24 mouse cellular contexts compared by ENCODE assay signal in the genomic region with DNA sequence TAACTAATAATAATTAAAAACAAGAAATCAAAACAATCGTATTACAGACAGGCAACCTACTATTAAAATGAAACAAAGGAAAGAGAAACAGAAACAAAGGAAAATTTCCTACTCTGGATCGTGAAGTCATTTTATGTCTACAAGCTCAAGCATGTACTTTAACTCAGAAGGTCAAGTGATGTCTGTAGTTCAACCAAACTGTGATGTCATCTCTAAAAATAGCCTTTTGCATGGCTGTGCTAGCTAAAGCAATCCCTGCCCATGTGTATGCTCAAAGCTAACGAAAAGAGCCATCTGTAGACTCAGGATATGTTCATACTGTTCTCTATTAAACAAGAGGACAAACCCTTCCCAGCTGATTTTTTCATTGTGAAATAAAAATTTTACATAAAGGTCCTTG.
DNase-seq lines count a peak whose midpoint lies in the region; ATAC-seq and TF ChIP-seq lines count a peak whose summit lies in the region.
"Had no signal": no experiment of that assay in that cellular context is flagged by ENCODE, and none has a peak within 500 bp of the region (broad histone marks: within the 10 kb centered on the region; RNA-seq: fewer than 3 reads in every experiment).

No protein-coding gene starts in this region.

- TF ChIP-seq EP300 in heart, postnatal 0 days (IDR thresholded peaks at IDR 0.05; ENCODE audit: low read depth), result no peak
- no peak for TF ChIP-seq EP300 in lung, postnatal 0 days (IDR thresholded peaks at IDR 0.05)

- H3K4me2 ChIP-seq in heart, postnatal 0 days (ENCODE audit: low read depth, low read length), result no peak overlapping the region
- H3K4me2 ChIP-seq in lung, postnatal 0 days (replicated peaks; ENCODE audit: low read depth, low read length), result no peak overlapping the region
- H3K4me2 ChIP-seq in kidney, embryonic 16.5 days (replicated peaks; ENCODE audit: low read depth, low read length), result no peak overlapping the region

- H3K27me3 ChIP-seq in heart, postnatal 0 days (ENCODE audit: control insufficient read depth, insufficient read depth, low read length), result no peaks in the 10 kb centered on the region
- H3K27me3 ChIP-seq in lung, postnatal 0 days (replicated peaks; ENCODE audit: insufficient read depth, low read length), result no peaks in the 10 kb centered on the region
- H3K27me3 ChIP-seq in kidney, embryonic 16.5 days (ENCODE audit: insufficient read depth, low read length), result no peaks in the 10 kb centered on the region
- H3K27me3 ChIP-seq: CH12.LX, Patski had no signal

- intact Hi-C loops in heart, postnatal 36 days (cut with DNase I), result no loop called here

- H3K9ac ChIP-seq in heart, postnatal 0 days (replicated peaks; ENCODE audit: low read depth, low read length), result no peak overlapping the region
- H3K9ac ChIP-seq in lung, postnatal 0 days (replicated peaks; ENCODE audit: low read depth), result no peak overlapping the region
- no peak overlapping the region for H3K9ac ChIP-seq in kidney, embryonic 16.5 days (replicated peaks; ENCODE audit: low read length)

- no peaks in the 10 kb centered on the region for H3K36me3 ChIP-seq in heart, postnatal 0 days (replicated peaks; ENCODE audit: control insufficient read depth, insufficient read depth, low read length)
- no peaks in the 10 kb centered on the region for H3K36me3 ChIP-seq in lung, postnatal 0 days (ENCODE audit: insufficient read depth, low read length)
- no peaks in the 10 kb centered on the region for H3K36me3 ChIP-seq in kidney, embryonic 16.5 days (ENCODE audit: insufficient read depth, low read length)
- H3K36me3 ChIP-seq: G1E had no signal

- TF ChIP-seq CTCF in heart, postnatal 0 days (IDR thresholded peaks at IDR 0.05; ENCODE audit: low read depth), result no peak
- TF ChIP-seq CTCF in lung, postnatal 0 days (IDR thresholded peaks at IDR 0.05), result no peak

- no peak overlapping the region for H3K4me3 ChIP-seq in heart, postnatal 0 days (ENCODE audit: low read depth, low read length)
- no peak overlapping the region for H3K4me3 ChIP-seq in lung, postnatal 0 days (ENCODE audit: low read depth, low read length)
- no peak overlapping the region for H3K4me3 ChIP-seq in kidney, embryonic 16.5 days (ENCODE audit: low read length)

- peak; percentile 82 for ATAC-seq in heart, postnatal 0 days (ENCODE audit: insufficient read depth, low read depth)
- ATAC-seq in lung, postnatal 0 days, result no peak
- no peak for ATAC-seq in kidney, embryonic 16.5 days (ENCODE audit: low FRiP score, low TSS enrichment)
- ATAC-seq: activated CD4-positive, CD25-positive, alpha-beta regulatory T cell, adult 4 months; CD4-positive, CD25-positive, alpha-beta regulatory T cell, adult 4 months; Patski had no signal

- peak; percentile 53 for DNase-seq in heart, postnatal 0 days (ENCODE audit: low spot score)
- DNase-seq in heart, postnatal 36 days, result no peak
- DNase-seq in lung, postnatal 0 days (ENCODE audit: low spot score), result peak; percentile 14
- no peak for DNase-seq in lung, postnatal 25 days (ENCODE audit: low spot score)
- DNase-seq in 3T3-L1 (ENCODE audit: low read depth, low spot score) (peak; percentile 20), NIH3T3 (ENCODE audit: low read depth) (peak; percentile 43)
- no peak for DNase-seq in retina, postnatal 1 day
- DNase-seq: adrenal gland, adult 2 months; adrenal gland, adult 8-10 months; adrenal gland, postnatal 10 days; adrenal gland, postnatal 14 days; adrenal gland, postnatal 25 days; adrenal gland, postnatal 36 days; B cell, adult 2 months; cerebellum, adult 11 months; cerebellum, adult 11-12 months; cerebellum, adult 18-20 months; cerebellum, adult 2 months had no signal

- H3K9me3 ChIP-seq in heart, postnatal 0 days (replicated peaks; ENCODE audit: control insufficient read depth, low read length), result no peaks in the 10 kb centered on the region
- no peaks in the 10 kb centered on the region for H3K9me3 ChIP-seq in lung, postnatal 0 days (ENCODE audit: low read length)
- H3K9me3 ChIP-seq in kidney, embryonic 16.5 days (ENCODE audit: low read length), result no peaks in the 10 kb centered on the region

- 41% methylated on average over 3 of the region's 3 CpGs for WGBS in heart, postnatal 0 days
- WGBS in lung, postnatal 0 days, result 61% methylated on average over 3 of the region's 3 CpGs
- 83% methylated on average over 3 of the region's 3 CpGs for WGBS in kidney, embryonic 16.5 days

- H3K4me1 ChIP-seq in heart, postnatal 0 days (ENCODE audit: control insufficient read depth, insufficient read depth), result no peaks in the 10 kb centered on the region; the same call in 1 of the 2 replicates
- H3K4me1 ChIP-seq in lung, postnatal 0 days (ENCODE audit: insufficient read depth, low read depth, low read length), result no peaks in the 10 kb centered on the region
- no peaks in the 10 kb centered on the region for H3K4me1 ChIP-seq in kidney, embryonic 16.5 days (ENCODE audit: insufficient read depth, low read length)

- no peak overlapping the region for H3K27ac ChIP-seq in heart, postnatal 0 days (ENCODE audit: low read depth)
- H3K27ac ChIP-seq in lung, postnatal 0 days (ENCODE audit: low read length), result no peak overlapping the region
- no peak overlapping the region for H3K27ac ChIP-seq in kidney, embryonic 16.5 days (ENCODE audit: low read length)

Comparison
In these comparisons a context has a peak if more than half of its experiments do, and no peak if none do; other contexts are left out.
1. DNase-seq: peak in heart, postnatal 0 days (single experiment), lung, postnatal 0 days (single experiment), 3T3-L1 (single experiment) and NIH3T3 (single experiment); none in heart, postnatal 36 days (0 of 2), lung, postnatal 25 days (single experiment) and retina, postnatal 1 day (single experiment).